ENCODE assay signal across 9 mouse cellular contexts in the genomic region with DNA sequence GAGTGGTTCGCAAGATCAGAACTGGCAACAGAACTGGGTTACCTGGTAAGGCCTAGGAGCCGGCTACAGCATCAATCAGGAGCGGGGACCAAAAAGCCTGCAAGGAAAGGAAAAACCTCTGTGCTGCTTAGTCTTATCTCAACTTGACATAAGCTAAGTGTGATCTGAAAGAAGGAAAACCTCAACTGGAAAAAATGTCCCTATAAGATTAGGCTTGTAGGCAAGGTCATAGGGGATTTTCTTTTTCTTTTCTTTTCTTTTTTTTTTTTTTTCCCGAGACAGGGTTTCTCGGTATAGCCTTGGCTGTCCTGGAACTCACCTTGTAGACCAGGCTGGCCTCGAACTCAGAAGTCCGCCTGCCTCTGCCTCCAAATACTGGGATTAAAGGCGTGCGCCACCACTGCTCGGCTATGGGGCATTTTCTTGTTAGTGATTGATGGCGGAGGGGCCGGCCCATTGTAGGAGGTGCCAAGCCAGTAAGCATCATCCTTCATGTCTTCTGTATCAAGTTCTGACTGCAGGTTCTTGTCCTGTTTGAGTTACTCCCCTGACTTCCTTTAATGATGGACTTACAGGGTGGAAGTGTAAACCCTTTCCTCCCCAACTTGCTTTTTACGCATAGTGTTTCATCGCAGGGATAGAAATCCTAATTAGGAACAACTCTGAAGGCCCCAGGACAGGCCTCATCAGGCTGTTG. TPM values are rescaled to one million over a fixed set of nuclear protein-coding genes. Genes with fewer than 3 reads are reported as not detected.
DNase-seq lines count a peak whose midpoint lies in the region; ATAC-seq lines count a peak whose summit lies in the region.
"Had no signal": no experiment of that assay in that cellular context is flagged by ENCODE, and none has a peak within 500 bp of the region (broad histone marks: within the 10 kb centered on the region; RNA-seq: fewer than 3 reads in every experiment).

No protein-coding gene starts in this region.

- no peaks in the 10 kb centered on the region for H3K27me3 ChIP-seq in erythroblast, embryonic 14.5 days (ENCODE audit: control insufficient read depth)
- H3K27me3 ChIP-seq in midbrain, embryonic 10.5 days (ENCODE audit: low read depth, poor library complexity, severe bottlenecking), result no peaks in the 10 kb centered on the region
- H3K27me3 ChIP-seq in midbrain, embryonic 16.5 days (ENCODE audit: control insufficient read depth, insufficient read depth, low read depth, low read length), result no peaks in the 10 kb centered on the region
- H3K27me3 ChIP-seq in limb, embryonic 12.5 days, result no peaks in the 10 kb centered on the region
- H3K27me3 ChIP-seq in stomach, embryonic 15.5 days (replicated peaks), result no peaks in the 10 kb centered on the region

- no peaks in the 10 kb centered on the region for H3K36me3 ChIP-seq in erythroblast, embryonic 14.5 days (ENCODE audit: control insufficient read depth)
- H3K36me3 ChIP-seq in midbrain, embryonic 10.5 days, result no peaks in the 10 kb centered on the region
- H3K36me3 ChIP-seq in midbrain, embryonic 16.5 days (ENCODE audit: control insufficient read depth, insufficient read depth, low read length), result no peaks in the 10 kb centered on the region
- no peaks in the 10 kb centered on the region for H3K36me3 ChIP-seq in limb, embryonic 12.5 days
- H3K36me3 ChIP-seq in stomach, embryonic 15.5 days, result no peaks in the 10 kb centered on the region

- H3K4me3 ChIP-seq in erythroblast, embryonic 14.5 days (replicated peaks), result peak overlapping the region; percentile 66
- peak overlapping the region; percentile 58 for H3K4me3 ChIP-seq in midbrain, embryonic 10.5 days
- no peak overlapping the region for H3K4me3 ChIP-seq in midbrain, embryonic 16.5 days (ENCODE audit: low read depth, low read length)
- 0 out of 2 replicates have a peak overlapping the region, but pooled peaks have one; percentile 36 for H3K4me3 ChIP-seq in limb, embryonic 12.5 days (replicated peaks)
- H3K4me3 ChIP-seq in stomach, embryonic 15.5 days (replicated peaks), result no peak overlapping the region

- no peak for ATAC-seq in erythroblast, adult 5-6 weeks (replicated peaks; ENCODE audit: low FRiP score, poor library complexity, severe bottlenecking)
- ATAC-seq in midbrain, embryonic 16.5 days, result no peak
- ATAC-seq in limb, embryonic 12.5 days (ENCODE audit: insufficient number of reproducible peaks, insufficient read depth, low FRiP score, low TSS enrichment, low read depth), result no peak
- ATAC-seq in stomach, embryonic 15.5 days (ENCODE audit: insufficient read depth, low FRiP score, low read depth), result no peak
- no peak for ATAC-seq in granulocyte monocyte progenitor cell, adult 5-6 weeks (replicated peaks; ENCODE audit: poor library complexity, severe bottlenecking)

- no peak overlapping the region for H3K9ac ChIP-seq in midbrain, embryonic 16.5 days (ENCODE audit: low read depth, low read length)
- no peak overlapping the region for H3K9ac ChIP-seq in limb, embryonic 12.5 days (replicated peaks)
- no peak overlapping the region for H3K9ac ChIP-seq in stomach, embryonic 15.5 days

- peaks cover 55% of the 10 kb centered on the region for H3K4me1 ChIP-seq in erythroblast, embryonic 14.5 days (ENCODE audit: control insufficient read depth)
- H3K4me1 ChIP-seq in midbrain, embryonic 10.5 days, result peaks cover 50% of the 10 kb centered on the region
- peaks cover 2% of the 10 kb centered on the region; the same call in 1 of the 2 replicates for H3K4me1 ChIP-seq in midbrain, embryonic 16.5 days (ENCODE audit: control insufficient read depth, insufficient read depth, low read length)
- peaks cover 22% of the 10 kb centered on the region for H3K4me1 ChIP-seq in limb, embryonic 12.5 days (replicated peaks)
- H3K4me1 ChIP-seq in stomach, embryonic 15.5 days, result peaks cover 7% of the 10 kb centered on the region

- DNase-seq in midbrain, embryonic 10.5 days (ENCODE audit: low spot score), result peak; percentile 57
- no peak for DNase-seq in urinary bladder, postnatal 4 days (ENCODE audit: low spot score in 2 of 2)

- no peak overlapping the region for H3K4me2 ChIP-seq in midbrain, embryonic 16.5 days (ENCODE audit: low read length)
- peak overlapping the region; percentile 56; the same call in 1 of the 2 replicates for H3K4me2 ChIP-seq in limb, embryonic 12.5 days
- 0 out of 2 replicates have a peak overlapping the region, but pooled peaks have one; percentile 48 for H3K4me2 ChIP-seq in stomach, embryonic 15.5 days

- no peak overlapping the region for H3K27ac ChIP-seq in midbrain, embryonic 10.5 days (replicated peaks)
- no peak overlapping the region for H3K27ac ChIP-seq in midbrain, embryonic 16.5 days (ENCODE audit: low read length)
- no peak overlapping the region for H3K27ac ChIP-seq in limb, embryonic 12.5 days
- no peak overlapping the region for H3K27ac ChIP-seq in stomach, embryonic 15.5 days

- H3K9me3 ChIP-seq in erythroblast, embryonic 14.5 days (ENCODE audit: control insufficient read depth, low read length), result no peaks in the 10 kb centered on the region
- H3K9me3 ChIP-seq in midbrain, embryonic 10.5 days (replicated peaks), result no peaks in the 10 kb centered on the region
- no peaks in the 10 kb centered on the region for H3K9me3 ChIP-seq in midbrain, embryonic 16.5 days (replicated peaks; ENCODE audit: control insufficient read depth, low read length, poor library complexity, severe bottlenecking)
- H3K9me3 ChIP-seq in limb, embryonic 12.5 days, result no peaks in the 10 kb centered on the region
- no peaks in the 10 kb centered on the region for H3K9me3 ChIP-seq in stomach, embryonic 15.5 days

- 10% methylated on average over 14 of the region's 14 CpGs for WGBS in midbrain, embryonic 10.5 days
- WGBS in midbrain, embryonic 16.5 days, result 23% methylated on average over 14 of the region's 14 CpGs
- WGBS in limb, embryonic 12.5 days, result 22% methylated on average over 14 of the region's 14 CpGs
- WGBS in stomach, embryonic 15.5 days, result 40% methylated on average over 14 of the region's 14 CpGs

RNA-seq across cellular contexts. Expression of gene Btn2a2, which starts 18.3 kb away (rescaled TPM):
- not detected in 2 replicates for polyA plus RNA-seq in erythroblast, embryonic 14.5 days (2012)
- not detected in 2 replicates for total RNA-seq in erythroblast, adult 5-6 weeks (2015; ENCODE audit: low replicate concordance)
- total RNA-seq in erythroblast, adult 5-6 weeks (2017; ENCODE audit: low replicate concordance), result not detected in 2 replicates
- polyA plus RNA-seq in midbrain, embryonic 10.5 days (2016; fragmentation: Nextera tagmentation; extraction: Ambion mirVana), result 0.26 and 0.38 TPM in 2 replicates
- polyA plus RNA-seq in midbrain, embryonic 16.5 days (2015; fragmentation: Nextera tagmentation; extraction: Ambion mirVana), result 0.15 TPM in 1 of 2 replicates, not detected in the other
- 1.8 and 1.9 TPM in 2 replicates for polyA plus RNA-seq in limb, embryonic 12.5 days (2016; fragmentation: Nextera tagmentation; extraction: Ambion mirVana)
- 0.08 and 0.15 TPM in 2 replicates for polyA plus RNA-seq in stomach, embryonic 15.5 days (2015; fragmentation: Nextera tagmentation; extraction: Ambion mirVana)
- total RNA-seq in granulocyte monocyte progenitor cell, adult 5-6 weeks (2014; fragmentation: Nextera tagmentation), result not detected in 2 replicates
- total RNA-seq in granulocyte monocyte progenitor cell, adult 5-6 weeks (2017), result not detected in 2 replicates
- polyA plus RNA-seq: neural tube, embryonic 14.5 days had no signal

RNA-seq across cellular contexts. Expression of gene Hist1h4h, which starts 23.9 kb away (rescaled TPM):
- polyA plus RNA-seq in erythroblast, embryonic 14.5 days (2012), result 10.1 and 19.7 TPM in 2 replicates
- 19.8 and 50.6 TPM in 2 replicates for total RNA-seq in erythroblast, adult 5-6 weeks (2015; ENCODE audit: low replicate concordance)
- 443 and 524 TPM in 2 replicates for total RNA-seq in erythroblast, adult 5-6 weeks (2017; ENCODE audit: low replicate concordance)
- 2.0 and 4.1 TPM in 2 replicates for polyA plus RNA-seq in midbrain, embryonic 10.5 days (2016; fragmentation: Nextera tagmentation; extraction: Ambion mirVana)
- 1.5 and 3.0 TPM in 2 replicates for polyA plus RNA-seq in midbrain, embryonic 16.5 days (2015; fragmentation: Nextera tagmentation; extraction: Ambion mirVana)
- polyA plus RNA-seq in limb, embryonic 12.5 days (2016; fragmentation: Nextera tagmentation; extraction: Ambion mirVana), result 6.0 and 9.0 TPM in 2 replicates
- polyA plus RNA-seq in stomach, embryonic 15.5 days (2015; fragmentation: Nextera tagmentation; extraction: Ambion mirVana), result 6.1 and 7.3 TPM in 2 replicates
- total RNA-seq in granulocyte monocyte progenitor cell, adult 5-6 weeks (2014; fragmentation: Nextera tagmentation), result 19.7 and 101 TPM in 2 replicates
- total RNA-seq in granulocyte monocyte progenitor cell, adult 5-6 weeks (2017), result 1,184 and 1,507 TPM in 2 replicates

RNA-seq across cellular contexts. Expression of gene Hist1h2af, which starts 26.7 kb away (rescaled TPM):
- polyA plus RNA-seq in erythroblast, embryonic 14.5 days (2012), result 52.5 and 62.7 TPM in 2 replicates
- total RNA-seq in erythroblast, adult 5-6 weeks (2015; ENCODE audit: low replicate concordance), result 20.7 and 32.7 TPM in 2 replicates
- 925 and 1,298 TPM in 2 replicates for total RNA-seq in erythroblast, adult 5-6 weeks (2017; ENCODE audit: low replicate concordance)
- 4.7 and 9.5 TPM in 2 replicates for polyA plus RNA-seq in midbrain, embryonic 10.5 days (2016; fragmentation: Nextera tagmentation; extraction: Ambion mirVana)
- not detected in 2 replicates for polyA plus RNA-seq in midbrain, embryonic 16.5 days (2015; fragmentation: Nextera tagmentation; extraction: Ambion mirVana)
- 9.8 and 16.3 TPM in 2 replicates for polyA plus RNA-seq in limb, embryonic 12.5 days (2016; fragmentation: Nextera tagmentation; extraction: Ambion mirVana)
- polyA plus RNA-seq in stomach, embryonic 15.5 days (2015; fragmentation: Nextera tagmentation; extraction: Ambion mirVana), result 4.1 and 13.0 TPM in 2 replicates
- total RNA-seq in granulocyte monocyte progenitor cell, adult 5-6 weeks (2014; fragmentation: Nextera tagmentation), result 23.5 TPM in 1 of 2 replicates, not detected in the other
- 2,010 and 2,453 TPM in 2 replicates for total RNA-seq in granulocyte monocyte progenitor cell, adult 5-6 weeks (2017)
- polyA plus RNA-seq: neural tube, embryonic 14.5 days had no signal

RNA-seq across cellular contexts. Expression of gene Hist1h3g, which starts 28.3 kb away (rescaled TPM):
- 8.8 and 11.7 TPM in 2 replicates for polyA plus RNA-seq in erythroblast, embryonic 14.5 days (2012)
- 74.4 and 97.2 TPM in 2 replicates for total RNA-seq in erythroblast, adult 5-6 weeks (2015; ENCODE audit: low replicate concordance)
- 54.5 and 131 TPM in 2 replicates for total RNA-seq in erythroblast, adult 5-6 weeks (2017; ENCODE audit: low replicate concordance)
- 5.5 and 5.6 TPM in 2 replicates for polyA plus RNA-seq in midbrain, embryonic 10.5 days (2016; fragmentation: Nextera tagmentation; extraction: Ambion mirVana)
- not detected in 2 replicates for polyA plus RNA-seq in midbrain, embryonic 16.5 days (2015; fragmentation: Nextera tagmentation; extraction: Ambion mirVana)
- polyA plus RNA-seq in limb, embryonic 12.5 days (2016; fragmentation: Nextera tagmentation; extraction: Ambion mirVana), result 10.5 and 17.3 TPM in 2 replicates
- polyA plus RNA-seq in stomach, embryonic 15.5 days (2015; fragmentation: Nextera tagmentation; extraction: Ambion mirVana), result 6.5 and 7.3 TPM in 2 replicates
- total RNA-seq in granulocyte monocyte progenitor cell, adult 5-6 weeks (2014; fragmentation: Nextera tagmentation), result 60.4 and 108 TPM in 2 replicates
- total RNA-seq in granulocyte monocyte progenitor cell, adult 5-6 weeks (2017), result 191 and 281 TPM in 2 replicates

RNA-seq across cellular contexts. Expression of gene Hist1h2bh, which starts 36.2 kb away (rescaled TPM):
- polyA plus RNA-seq in erythroblast, embryonic 14.5 days (2012), result 0.43 and 3.0 TPM in 2 replicates
- 13.4 and 18.2 TPM in 2 replicates for total RNA-seq in erythroblast, adult 5-6 weeks (2015; ENCODE audit: low replicate concordance)
- 63.0 and 67.3 TPM in 2 replicates for total RNA-seq in erythroblast, adult 5-6 weeks (2017; ENCODE audit: low replicate concordance)
- polyA plus RNA-seq in midbrain, embryonic 10.5 days (2016; fragmentation: Nextera tagmentation; extraction: Ambion mirVana), result 1.00 and 1.0 TPM in 2 replicates
- polyA plus RNA-seq in midbrain, embryonic 16.5 days (2015; fragmentation: Nextera tagmentation; extraction: Ambion mirVana), result 0.27 TPM in 1 of 2 replicates, not detected in the other
- 1.4 TPM in 2 replicates for polyA plus RNA-seq in limb, embryonic 12.5 days (2016; fragmentation: Nextera tagmentation; extraction: Ambion mirVana)
- polyA plus RNA-seq in stomach, embryonic 15.5 days (2015; fragmentation: Nextera tagmentation; extraction: Ambion mirVana), result 1.0 and 1.5 TPM in 2 replicates
- total RNA-seq in granulocyte monocyte progenitor cell, adult 5-6 weeks (2014; fragmentation: Nextera tagmentation), result 17.1 and 20.3 TPM in 2 replicates
- total RNA-seq in granulocyte monocyte progenitor cell, adult 5-6 weeks (2017), result 126 and 172 TPM in 2 replicates
- polyA plus RNA-seq: neural tube, embryonic 14.5 days had no signal

Comparison
In these comparisons a context has a peak if more than half of its experiments do, and no peak if none do; other contexts are left out.
1. H3K4me3 ChIP-seq: peak in erythroblast, embryonic 14.5 days (single experiment), midbrain, embryonic 10.5 days (single experiment) and limb, embryonic 12.5 days (single experiment); none in midbrain, embryonic 16.5 days (single experiment) and stomach, embryonic 15.5 days (single experiment).